ENCODE assay signal across 8 mouse cellular contexts in genomic region chr1:181615866-181616491, GRCm38 (mm10). TPM values are rescaled to one million over a fixed set of nuclear protein-coding genes. Genes with fewer than 3 reads are reported as not detected.
DNase-seq lines count a peak whose midpoint lies in the region; ATAC-seq and TF ChIP-seq lines count a peak whose summit lies in the region.

No protein-coding gene starts in this region.

- intact Hi-C loops in left cerebral cortex, postnatal 10 days (cut with DNase I) = loop anchor here (5.0 kb wide), 2 partner anchors 69 to 344 kb away; no protein-coding TSS in a partner anchor

- H3K36me3 ChIP-seq in forebrain, postnatal 0 days (ENCODE audit: insufficient read depth) = no peaks in the 10 kb centered on the region
- no peaks in the 10 kb centered on the region for H3K36me3 ChIP-seq in intestine, embryonic 14.5 days (ENCODE audit: control insufficient read depth, insufficient read depth, low read length)
- no peaks in the 10 kb centered on the region for H3K36me3 ChIP-seq in midbrain, postnatal 0 days (ENCODE audit: insufficient read depth, low read length)
- no peaks in the 10 kb centered on the region for H3K36me3 ChIP-seq in splenic B cell, adult 2 months (ENCODE audit: control insufficient read depth, insufficient read depth, low read length, poor library complexity, severe bottlenecking)

- no peaks in the 10 kb centered on the region for H3K27me3 ChIP-seq in cerebellum, adult 2 months (ENCODE audit: control insufficient read depth, insufficient read depth, low read length)
- no peaks in the 10 kb centered on the region for H3K27me3 ChIP-seq in forebrain, postnatal 0 days (ENCODE audit: insufficient read depth, low read length)
- no peaks in the 10 kb centered on the region for H3K27me3 ChIP-seq in intestine, embryonic 14.5 days (replicated peaks; ENCODE audit: control insufficient read depth, insufficient read depth, low read length)
- H3K27me3 ChIP-seq in midbrain, postnatal 0 days (ENCODE audit: insufficient read depth, low read length) = no peaks in the 10 kb centered on the region
- no peaks in the 10 kb centered on the region for H3K27me3 ChIP-seq in splenic B cell, adult 2 months (ENCODE audit: control insufficient read depth, insufficient read depth, low read length, poor library complexity, severe bottlenecking)

- DNase-seq in urinary bladder, postnatal 14 days (ENCODE audit: low spot score) = peak; percentile 78
- DNase-seq in urinary bladder, adult 2 months (ENCODE audit: low spot score) = no peak
- DNase-seq in cerebellum, adult 2 months = peak; percentile 64 to 73
- peak; percentile 84 for DNase-seq in forebrain, postnatal 0 days
- peak; percentile 77 for DNase-seq in intestine, embryonic 14.5 days (ENCODE audit: low spot score)
- peak; percentile 69 to 70 for DNase-seq in left cerebral cortex, postnatal 10 days (ENCODE audit: extremely low spot score in 1 of 2, low spot score in 2 of 2)
- peak; percentile 82 for DNase-seq in midbrain, postnatal 0 days (ENCODE audit: low spot score)
- DNase-seq in splenic B cell, adult 2 months (ENCODE audit: low read depth, low spot score) = peak; percentile 71

- H3K9me3 ChIP-seq in forebrain, postnatal 0 days (ENCODE audit: low read length) = no peaks in the 10 kb centered on the region
- no peaks in the 10 kb centered on the region for H3K9me3 ChIP-seq in intestine, embryonic 14.5 days (ENCODE audit: control insufficient read depth, low read length)
- H3K9me3 ChIP-seq in midbrain, postnatal 0 days (ENCODE audit: low read length) = no peaks in the 10 kb centered on the region

- TF ChIP-seq POLR2A in cerebellum, adult 2 months (IDR thresholded peaks at IDR 0.05; ENCODE audit: borderline replicate concordance, insufficient read depth, low read length) = no peak

- H3K4me2 ChIP-seq in forebrain, postnatal 0 days (ENCODE audit: low read depth) = no peak overlapping the region
- H3K4me2 ChIP-seq in intestine, embryonic 14.5 days (ENCODE audit: low read length) = no peak overlapping the region
- no peak overlapping the region for H3K4me2 ChIP-seq in midbrain, postnatal 0 days (ENCODE audit: low read depth, low read length, poor library complexity, severe bottlenecking)

- H3K4me1 ChIP-seq in cerebellum, adult 2 months (ENCODE audit: control insufficient read depth, insufficient read depth, low read length) = no peaks in the 10 kb centered on the region
- no peaks in the 10 kb centered on the region for H3K4me1 ChIP-seq in forebrain, postnatal 0 days (ENCODE audit: insufficient read depth)
- no peaks in the 10 kb centered on the region for H3K4me1 ChIP-seq in intestine, embryonic 14.5 days (replicated peaks; ENCODE audit: control insufficient read depth, insufficient read depth, low read length)
- H3K4me1 ChIP-seq in midbrain, postnatal 0 days (ENCODE audit: insufficient read depth, low read length) = no peaks in the 10 kb centered on the region

- WGBS in cerebellum, adult 2 months = 45% methylated on average over 11 of the region's 11 CpGs
- 44% methylated on average over 11 of the region's 11 CpGs for WGBS in forebrain, postnatal 0 days
- WGBS in intestine, embryonic 14.5 days = 44% methylated on average over 11 of the region's 11 CpGs
- WGBS in midbrain, postnatal 0 days = 44% methylated on average over 11 of the region's 11 CpGs

- peak; percentile 77 for TF ChIP-seq CTCF in cerebellum, adult 2 months (IDR thresholded peaks at IDR 0.05; ENCODE audit: borderline replicate concordance, insufficient read depth, low read depth, low read length)
- peak; percentile 88 for TF ChIP-seq CTCF in forebrain, postnatal 0 days (IDR thresholded peaks at IDR 0.05; ENCODE audit: low read depth)
- peak; percentile 93 for TF ChIP-seq CTCF in midbrain, postnatal 0 days (IDR thresholded peaks at IDR 0.05)

- no peak overlapping the region for H3K9ac ChIP-seq in forebrain, postnatal 0 days
- no peak overlapping the region for H3K9ac ChIP-seq in intestine, embryonic 14.5 days (ENCODE audit: low read length)
- no peak overlapping the region for H3K9ac ChIP-seq in midbrain, postnatal 0 days (replicated peaks; ENCODE audit: low read length, poor library complexity, severe bottlenecking)

- no peak overlapping the region for H3K4me3 ChIP-seq in cerebellum, adult 2 months (replicated peaks; ENCODE audit: insufficient read depth, low read depth, low read length)
- no peak overlapping the region for H3K4me3 ChIP-seq in forebrain, postnatal 0 days (ENCODE audit: low read depth, low read length)
- no peak overlapping the region for H3K4me3 ChIP-seq in intestine, embryonic 14.5 days (ENCODE audit: low read depth, low read length)
- no peak overlapping the region for H3K4me3 ChIP-seq in midbrain, postnatal 0 days (ENCODE audit: low read depth, low read length)

- ATAC-seq in forebrain, postnatal 0 days = peak; percentile 76
- ATAC-seq in intestine, embryonic 14.5 days (replicated peaks; ENCODE audit: low FRiP score, low TSS enrichment, low read depth) = no peak
- no peak for ATAC-seq in midbrain, postnatal 0 days (ENCODE audit: low FRiP score)

- H3K27ac ChIP-seq in cerebellum, adult 2 months (ENCODE audit: insufficient read depth, low read length) = no peak overlapping the region
- H3K27ac ChIP-seq in forebrain, postnatal 0 days (ENCODE audit: low read depth, low read length) = no peak overlapping the region
- no peak overlapping the region for H3K27ac ChIP-seq in intestine, embryonic 14.5 days (ENCODE audit: low read depth)
- H3K27ac ChIP-seq in midbrain, postnatal 0 days (ENCODE audit: low read depth, low read length) = no peak overlapping the region

RNA-seq across cellular contexts. Expression of gene Dnah14, which starts 39.6 kb away (rescaled TPM):
- 0.19 and 0.52 TPM in 2 replicates for polyA plus RNA-seq in urinary bladder, adult 2 months (2012; rRNA removed)
- polyA plus RNA-seq in cerebellum, adult 2 months (2012; rRNA removed) = 0.62 and 1.0 TPM in 2 replicates
- 0.10 and 0.69 TPM in 2 replicates for total RNA-seq in forebrain, postnatal 0 days (2014; rRNA removed)
- polyA plus RNA-seq in forebrain, postnatal 0 days (2015; fragmentation: Nextera tagmentation; extraction: Ambion mirVana) = 0.24 and 0.68 TPM in 2 replicates
- polyA plus RNA-seq in intestine, embryonic 14.5 days (2014; fragmentation: Nextera tagmentation; extraction: Ambion mirVana) = 1.8 and 2.2 TPM in 2 replicates
- total RNA-seq in left cerebral cortex, postnatal 10 days (2021) = 1 to 10 TPM; 2.0 to 2.6 TPM
- total RNA-seq in midbrain, postnatal 0 days (2014; rRNA removed) = under 0.01 and 0.14 TPM in 2 replicates
- polyA plus RNA-seq in midbrain, postnatal 0 days (2015; fragmentation: Nextera tagmentation; extraction: Ambion mirVana) = 0.43 and 0.70 TPM in 2 replicates
